Mouse (Mus musculus): ENCODE measurements around the gene Tmem62. TPM values are rescaled to one million over a fixed set of nuclear protein-coding genes. Genes with fewer than 3 reads are reported as not detected.

Gene Tmem62
- polyA plus RNA-seq, 1 experiment from 2014 or later = 4.6 TPM

- DNase-seq (ENCODE audit: low spot score) (no peak), ATAC-seq (replicated peaks; ENCODE audit: low FRiP score, low TSS enrichment, low read depth) (no peak)
- H3K36me3 ChIP-seq (ENCODE audit: control insufficient read depth, insufficient read depth, low read length) = no peaks in the 10 kb centered on the region
- no peak overlapping the region for H3K4me3 ChIP-seq (ENCODE audit: low read depth, low read length)
- H3K4me2 ChIP-seq (ENCODE audit: low read length) = no peak overlapping the region
- no peaks in the 10 kb centered on the region for H3K27me3 ChIP-seq (replicated peaks; ENCODE audit: control insufficient read depth, insufficient read depth, low read length)
- H3K4me1 ChIP-seq (replicated peaks; ENCODE audit: control insufficient read depth, insufficient read depth, low read length) = no peaks in the 10 kb centered on the region
- H3K9ac ChIP-seq (ENCODE audit: low read length) = no peak overlapping the region
- no peak overlapping the region for H3K27ac ChIP-seq (ENCODE audit: low read depth)
- H3K9me3 ChIP-seq (ENCODE audit: control insufficient read depth, low read length) = no peaks in the 10 kb centered on the region
- WGBS = 85% methylated on average over 6 of the region's 6 CpGs
Measured at GRCm38 (mm10) chr2:121055915-121056314, 79.1 kb downstream of the Tmem62 start.

Small RNA genes within 50 kb of the gene (microRNA-seq; reads per million reads assigned to microRNA genes)
- not detected for gene Gm44325

Other genes starting within 250 kb of the Tmem62 start
- gene Cdan1, start 126.9 kb upstream of the Tmem62 start, polyA plus RNA-seq (2014; fragmentation: Nextera tagmentation; extraction: Ambion mirVana) = 7.2 and 8.8 TPM in 2 replicates
- gene Ttbk2, start 126.4 kb upstream of the Tmem62 start, polyA plus RNA-seq (2014; fragmentation: Nextera tagmentation; extraction: Ambion mirVana) = 4.5 and 4.9 TPM in 2 replicates
- gene Ubr1, start 6.3 kb upstream of the Tmem62 start, polyA plus RNA-seq (2014; fragmentation: Nextera tagmentation; extraction: Ambion mirVana) = 22.3 and 23.5 TPM in 2 replicates
- 36.0 and 38.3 TPM in 2 replicates for gene Ccndbp1, start 31.4 kb downstream of the Tmem62 start, polyA plus RNA-seq (2014; fragmentation: Nextera tagmentation; extraction: Ambion mirVana)
- gene Epb42, start 60.1 kb downstream of the Tmem62 start, polyA plus RNA-seq (2014; fragmentation: Nextera tagmentation; extraction: Ambion mirVana) = 1.3 and 1.7 TPM in 2 replicates
- 0.11 TPM in 1 of 2 replicates, not detected in the other for gene Tgm5, start 108.8 kb downstream of the Tmem62 start, polyA plus RNA-seq (2014; fragmentation: Nextera tagmentation; extraction: Ambion mirVana)
- 0.32 TPM in 1 of 2 replicates, not detected in the other for gene Tgm7, start 132.8 kb downstream of the Tmem62 start, polyA plus RNA-seq (2014; fragmentation: Nextera tagmentation; extraction: Ambion mirVana)
- gene Adal, start 163.4 kb downstream of the Tmem62 start, polyA plus RNA-seq (2014; fragmentation: Nextera tagmentation; extraction: Ambion mirVana) = 19.2 and 23.2 TPM in 2 replicates
- gene Lcmt2, start 163.6 kb downstream of the Tmem62 start, polyA plus RNA-seq (2014; fragmentation: Nextera tagmentation; extraction: Ambion mirVana) = 19.7 and 20.8 TPM in 2 replicates
- gene Tubgcp4, start 193.6 kb downstream of the Tmem62 start, polyA plus RNA-seq (2014; fragmentation: Nextera tagmentation; extraction: Ambion mirVana) = 51.6 and 58.8 TPM in 2 replicates
- gene Zscan29, start 194.1 kb downstream of the Tmem62 start, polyA plus RNA-seq (2014; fragmentation: Nextera tagmentation; extraction: Ambion mirVana) = 8.7 and 11.1 TPM in 2 replicates

Data from intestine, embryonic 14.5 days (tissue).